Mouse (Mus musculus): ENCODE results near the gene Gm5134. TPM values are rescaled to one million over a fixed set of nuclear protein-coding genes. Genes with fewer than 3 reads are reported as not detected.

Gm5134 gene
- total RNA-seq (2021): not detected

DNA sequence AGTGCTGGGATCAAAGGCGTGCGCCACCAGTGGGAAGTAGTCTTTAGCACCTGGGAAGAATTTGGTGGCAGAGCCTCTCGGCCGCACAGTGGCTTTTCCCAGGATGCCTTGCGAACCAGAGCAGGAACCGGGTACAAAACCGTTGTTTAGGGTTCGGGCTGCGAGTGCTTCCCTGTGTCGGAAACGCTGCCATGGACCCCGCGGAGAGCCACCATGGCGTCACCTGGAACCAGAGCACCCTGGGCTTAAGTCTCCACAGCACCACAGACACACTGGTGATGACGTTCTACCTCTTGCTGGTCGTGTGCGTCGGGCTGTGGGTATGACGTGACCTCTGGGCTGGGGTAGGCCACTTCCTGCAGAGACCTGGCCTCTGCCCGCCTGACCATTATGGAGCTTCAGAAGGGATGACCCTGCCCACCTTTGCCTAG, at the start of gene Gm5134:
Gene Gm5134, plus strand, starts transcription at position 134 of the 431 bp plus-strand sequence.
- no peak for DNase-seq

GRCm38 (mm10) chr10:75906882-75907281, 47.4 kb upstream of the Gm5134 start:
- DNase-seq: no peak

DNA sequence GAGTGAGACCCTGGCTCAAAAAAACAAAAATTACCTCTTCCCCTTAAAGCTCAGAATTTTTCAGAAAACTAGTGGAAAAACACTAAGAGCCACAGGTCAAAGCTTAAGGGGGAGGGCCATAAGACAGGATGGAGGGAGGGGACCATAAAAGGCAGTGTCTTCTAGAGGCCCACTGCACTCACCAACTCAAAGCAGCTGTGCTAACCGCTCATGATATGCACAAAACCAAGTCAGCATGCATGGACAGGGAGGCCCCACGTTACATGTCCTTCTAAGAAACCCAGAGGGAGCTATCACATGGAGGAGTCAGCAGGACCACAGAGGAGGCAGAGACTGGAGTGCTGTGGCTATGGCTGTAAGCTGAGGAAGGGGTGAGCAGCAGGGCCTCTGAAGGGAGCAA, 43.6 kb upstream of the Gm5134 start:
- no peak for DNase-seq

- no peak for DNase-seq
Observed at GRCm38 (mm10) chr10:75913013-75913589, 41.2 kb upstream of the Gm5134 start.

DNA sequence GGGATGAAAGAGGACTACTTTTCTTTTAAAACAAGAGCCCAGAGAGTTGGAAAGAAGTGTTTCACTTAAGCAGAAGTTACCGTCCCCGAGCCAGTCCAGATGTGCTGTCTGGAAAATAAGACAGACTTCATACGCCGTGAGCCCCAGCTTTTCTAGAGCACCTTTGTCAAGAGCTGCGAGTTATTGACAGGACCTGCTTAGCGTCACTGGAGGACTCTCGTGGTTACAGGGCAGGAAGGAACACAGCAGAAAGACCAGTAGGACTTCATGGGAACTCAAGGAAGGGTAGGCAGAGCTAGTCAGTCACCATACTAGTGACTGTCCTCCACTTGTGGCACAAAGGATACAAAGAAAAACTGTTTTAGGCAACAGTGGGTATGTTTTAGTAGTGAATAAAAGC, 38.8 kb upstream of the Gm5134 start:
- DNase-seq: no peak

DNA sequence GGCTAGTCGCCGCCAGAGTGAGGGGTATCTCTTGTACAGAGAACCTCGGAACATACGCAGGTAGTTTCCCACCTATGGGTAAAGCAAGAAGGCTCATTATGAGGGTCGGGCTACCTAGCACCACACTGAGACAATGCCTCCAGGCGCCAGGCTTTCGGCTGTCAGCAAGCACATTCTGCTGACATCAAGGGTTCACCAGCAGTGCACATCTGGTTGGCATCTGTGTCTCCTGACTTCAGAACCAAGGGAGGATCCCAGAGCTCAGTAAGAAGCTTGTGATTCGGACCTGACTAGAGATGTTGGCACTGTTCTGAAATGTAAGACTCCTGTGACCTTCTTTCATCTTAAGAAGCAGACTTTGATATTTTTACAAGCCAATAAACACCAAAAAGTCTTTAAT, 37.5 kb upstream of the Gm5134 start:
- DNase-seq: no peak

DNA sequence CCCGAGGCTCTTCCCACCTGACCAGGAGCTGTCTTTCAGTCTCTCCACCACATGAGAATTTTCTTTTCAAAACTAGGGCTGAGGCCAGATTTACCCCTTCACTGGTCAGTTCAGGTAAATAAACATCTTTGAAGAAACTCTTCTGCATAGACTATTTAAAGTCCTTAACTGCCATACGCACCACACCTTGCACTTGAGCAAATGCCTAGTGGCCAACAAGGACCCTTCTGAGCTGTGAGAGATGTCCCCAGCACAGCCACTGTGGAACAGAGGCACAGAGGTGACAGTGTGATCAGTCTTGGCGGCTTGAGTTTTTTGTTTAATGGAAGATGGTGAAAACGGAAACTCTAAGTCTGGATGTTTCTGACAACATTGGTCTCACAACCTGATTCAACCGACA, 35.3 kb upstream of the Gm5134 start:
- no peak for DNase-seq

GRCm38 (mm10) chr10:75921026-75921725, 33.1 kb upstream of the Gm5134 start, which contains the start of gene Smarcb1:
Gene Smarcb1, minus strand, starts transcription at chr10:75921617.
- DNase-seq: peak; percentile 96

DNA sequence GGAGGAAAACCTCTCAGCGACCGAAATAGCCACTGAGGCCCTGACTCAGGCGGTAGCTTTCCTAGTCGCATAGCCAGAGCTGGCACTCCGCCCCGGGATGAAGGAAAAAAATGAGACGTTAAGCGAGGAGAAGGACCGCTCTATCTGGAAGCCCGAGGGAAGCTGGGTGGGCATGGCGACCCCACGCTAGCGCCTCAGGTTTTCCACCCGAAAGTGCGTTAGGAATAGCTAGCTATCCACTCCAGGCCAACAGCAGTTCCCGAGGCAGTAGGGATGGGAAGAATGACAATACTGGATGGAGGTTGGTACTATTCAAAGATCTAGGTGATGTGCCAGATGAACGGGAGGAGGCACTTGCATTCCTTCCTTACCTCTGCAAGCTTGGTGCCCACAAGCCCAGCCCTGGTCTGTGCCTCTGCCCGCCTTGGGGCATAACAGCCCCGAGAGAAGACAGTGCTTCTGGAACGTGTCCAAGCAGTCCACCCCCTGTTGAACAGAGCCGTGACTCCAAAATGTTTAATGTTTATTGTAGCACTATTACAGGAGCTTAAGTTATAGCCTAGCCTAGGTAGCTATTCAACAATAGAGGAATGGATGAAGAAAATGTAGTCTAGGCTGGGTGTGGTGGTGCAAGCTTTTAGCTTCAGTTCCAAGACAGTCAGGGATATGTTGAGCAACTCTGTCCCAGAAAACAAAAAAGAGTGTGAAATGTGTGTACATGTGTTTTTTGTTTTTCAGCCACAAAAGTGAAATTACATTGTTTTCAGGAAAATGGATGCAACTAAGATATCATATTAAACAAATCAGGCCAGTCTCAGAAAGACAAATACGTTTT, 32.4 kb upstream of the Gm5134 start:
- peak; percentile 40 for DNase-seq

- no peak for DNase-seq
Observed at GRCm38 (mm10) chr10:75924324-75924723, 30.0 kb upstream of the Gm5134 start.

DNA sequence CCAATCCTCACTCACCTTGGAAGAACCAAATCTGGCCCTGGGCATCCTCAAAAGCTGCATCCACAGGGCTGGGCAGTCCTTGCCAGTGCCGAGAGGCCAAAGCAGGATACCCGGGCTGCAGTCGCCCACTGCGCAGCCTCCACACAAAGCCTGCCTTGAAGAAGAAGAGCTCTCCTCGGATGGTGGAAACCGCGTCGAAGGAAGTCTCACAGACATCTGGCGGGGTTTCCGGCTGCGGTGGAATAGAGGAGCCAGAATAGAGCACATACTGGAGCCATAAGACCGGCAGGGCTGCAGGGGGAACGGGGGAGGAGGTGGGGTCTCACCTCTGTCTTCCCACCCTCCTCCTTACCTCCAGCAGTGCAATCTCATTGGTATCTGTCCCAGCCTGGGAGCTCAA, 27.9 kb upstream of the Gm5134 start:
- no peak for DNase-seq

GRCm38 (mm10) chr10:75930304-75930703, 24.0 kb upstream of the Gm5134 start:
- DNase-seq: peak; percentile 49

- no peak for DNase-seq
Observed at GRCm38 (mm10) chr10:75931311-75931710, 23.0 kb upstream of the Gm5134 start.

DNA sequence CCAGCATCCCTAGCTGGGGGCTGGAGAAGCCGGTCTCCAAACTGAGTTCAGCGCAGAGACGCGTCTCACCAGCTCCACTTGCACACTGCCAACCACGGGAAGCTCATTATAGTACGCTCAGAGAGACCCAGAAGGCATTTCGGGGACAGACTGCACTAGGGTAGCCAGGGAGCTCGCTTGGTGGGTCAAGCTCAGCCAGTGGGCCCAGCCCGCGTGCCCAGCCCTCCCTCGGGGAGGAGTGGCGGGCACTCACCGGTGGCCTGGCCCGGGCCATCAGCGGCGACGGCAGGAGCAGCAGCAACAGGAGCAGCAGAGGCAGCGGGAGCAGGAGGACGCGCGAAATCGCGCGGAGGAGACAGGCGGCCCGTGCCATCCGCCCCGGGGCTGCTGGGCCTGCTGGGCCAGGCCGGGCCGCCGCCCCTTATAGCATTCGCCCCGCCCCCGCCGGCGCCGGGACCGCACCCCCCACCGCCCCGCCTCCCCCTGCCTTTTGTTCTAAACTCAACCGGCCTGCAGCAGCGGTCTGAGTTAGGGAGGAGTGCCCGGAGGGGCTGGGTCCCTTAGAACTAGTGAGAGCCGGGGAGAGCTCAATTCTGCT, 22.1 kb upstream of the Gm5134 start:
- DNase-seq: peak; percentile 73

GRCm38 (mm10) chr10:75932891-75933290, 21.4 kb upstream of the Gm5134 start, which contains the start of gene Chchd10:
Gene Chchd10, plus strand, starts transcription at chr10:75933130.
- no peak for DNase-seq

- no peak for DNase-seq
Observed at GRCm38 (mm10) chr10:75934991-75935390, 19.3 kb upstream of the Gm5134 start.

DNA sequence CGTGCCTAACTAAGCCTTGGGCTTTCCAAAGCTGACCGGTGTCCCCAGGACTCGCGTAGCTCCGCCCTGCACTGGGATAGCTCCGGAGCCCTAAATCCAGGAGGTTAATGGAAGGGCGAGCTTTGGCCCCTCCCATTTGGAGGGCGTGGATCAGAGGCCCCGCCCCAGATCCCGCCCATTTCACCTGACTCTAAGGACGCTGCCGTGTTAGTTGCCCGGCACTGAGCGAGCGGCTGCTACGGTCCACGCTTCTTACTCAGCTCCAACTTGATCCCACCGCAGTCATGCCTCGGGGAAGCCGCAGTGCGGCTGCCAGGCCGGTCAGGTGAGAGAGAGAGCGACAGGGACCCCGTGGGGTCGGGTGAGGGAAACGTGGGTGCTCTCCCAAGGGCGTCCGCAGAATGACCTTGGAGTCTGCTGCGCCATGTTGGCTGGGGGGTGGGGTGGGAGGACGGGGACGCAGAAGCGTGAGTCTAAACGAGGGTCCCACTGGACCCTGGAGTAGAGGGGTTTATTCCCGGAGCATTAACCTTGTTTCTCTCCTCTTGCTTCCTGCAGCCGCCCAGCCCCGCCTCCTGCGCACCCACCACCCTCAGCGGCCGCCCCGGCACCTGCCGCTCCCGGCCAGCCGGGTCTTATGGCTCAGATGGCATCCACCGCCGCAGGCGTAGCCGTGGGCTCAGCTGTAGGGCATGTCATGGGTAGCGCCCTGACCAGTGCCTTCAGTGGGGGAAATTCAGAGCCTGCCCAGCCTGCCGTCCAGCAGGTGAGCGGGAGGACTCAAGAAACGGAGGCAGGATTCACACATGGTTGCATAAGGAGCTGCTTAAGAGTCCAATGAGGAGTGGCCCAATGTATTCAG, 18.4 kb upstream of the Gm5134 start, which contains the start of gene Mmp11:
Gene Mmp11, minus strand, starts transcription at position 817 of the 862 bp plus-strand sequence.
- peak; percentile 78 for DNase-seq

DNA sequence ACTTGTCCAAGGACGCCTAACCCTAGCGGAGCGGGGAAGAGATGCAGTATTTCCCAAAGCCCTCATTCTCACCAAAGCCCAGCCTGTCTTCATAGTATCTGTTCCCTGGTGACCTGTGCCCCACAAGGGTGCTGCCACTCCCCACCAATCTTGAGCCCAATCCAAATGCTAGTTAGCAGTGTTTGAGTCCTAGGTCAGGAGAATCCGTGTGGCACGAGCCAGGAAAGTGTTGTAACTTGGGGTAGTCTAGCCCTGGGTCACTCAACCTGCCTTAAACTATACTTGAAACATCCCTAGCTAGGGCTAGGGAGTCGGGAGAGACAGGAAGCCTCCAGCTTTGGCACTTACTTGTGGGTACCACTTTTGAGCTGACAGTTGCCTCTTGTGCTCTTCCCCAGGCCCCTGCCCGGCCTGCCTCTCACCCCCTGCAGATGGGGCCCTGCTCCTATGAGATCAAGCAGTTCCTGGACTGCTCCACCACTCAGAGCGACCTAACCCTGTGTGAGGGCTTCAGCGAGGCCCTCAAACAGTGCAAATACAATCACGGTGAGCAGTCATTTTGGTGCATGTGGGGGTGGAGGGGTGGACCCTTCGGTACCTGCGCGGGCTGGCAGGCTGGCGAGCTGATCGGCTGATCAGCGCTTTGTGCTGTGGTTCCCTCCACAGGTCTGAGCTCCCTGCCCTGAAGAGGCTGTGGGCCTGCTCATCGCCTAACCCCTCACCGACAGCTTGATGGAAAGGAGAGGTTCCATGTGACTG, 17.2 kb upstream of the Gm5134 start:
- DNase-seq: no peak

GRCm38 (mm10) chr10:75937851-75938643, 16.3 kb upstream of the Gm5134 start:
- DNase-seq: no peak
